In the genomic region with DNA sequence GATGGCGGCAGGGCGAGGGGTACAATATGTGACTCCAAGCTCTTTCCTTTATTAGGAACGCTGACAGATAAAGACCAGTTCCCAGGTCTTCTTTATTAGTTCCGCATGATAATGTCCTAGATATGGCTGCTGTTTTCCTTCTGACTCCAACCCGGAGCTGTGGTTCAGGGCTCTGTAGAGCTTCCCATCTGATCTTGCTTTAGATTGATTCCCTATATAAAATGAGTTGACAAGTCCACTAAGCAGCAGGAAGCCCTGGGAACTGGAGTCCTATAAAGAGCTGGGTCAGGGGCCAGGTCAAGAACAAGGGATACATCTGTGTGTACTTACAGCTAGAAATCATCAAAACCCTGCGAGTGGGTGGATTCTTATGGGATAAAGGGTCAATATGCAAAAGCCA, we compare ENCODE assay signal across 7 mouse cellular contexts.
"Had no signal": no experiment of that assay in that cellular context is flagged by ENCODE, and none has a peak within 500 bp of the region (broad histone marks: within the 10 kb centered on the region; RNA-seq: fewer than 3 reads in every experiment).

No protein-coding gene starts in this region.

- H3K4me1 ChIP-seq: midbrain, embryonic 13.5 days had no signal

- H3K27me3 ChIP-seq: midbrain, embryonic 13.5 days had no signal

- DNase-seq: kidney, postnatal 10 days; left cerebral cortex, postnatal 4 days; lung, adult 18-20 months; right cerebral cortex, postnatal 14 days; thymus, postnatal 4 days had no signal

- H3K27ac ChIP-seq: liver, embryonic 14.5 days; midbrain, embryonic 13.5 days had no signal

- H3K9ac ChIP-seq: liver, embryonic 14.5 days; midbrain, embryonic 13.5 days had no signal

- H3K4me2 ChIP-seq: midbrain, embryonic 13.5 days had no signal

- H3K9me3 ChIP-seq: midbrain, embryonic 13.5 days had no signal

- H3K36me3 ChIP-seq: midbrain, embryonic 13.5 days had no signal

- ATAC-seq: midbrain, embryonic 13.5 days had no signal

- H3K4me3 ChIP-seq: midbrain, embryonic 13.5 days had no signal
